Mouse (Mus musculus) MEL (cell line): Measurements from ENCODE around the gene Cdadc1. TPM values are rescaled to one million over a fixed set of nuclear protein-coding genes. Genes with fewer than 3 reads are reported as not detected.

Source experiments
- DNase-seq: peaks from one replicate; pipeline ENCODE4 v3.0.0; 2011; ENCODE audit warnings: low read depth, low spot score
- H3K27ac ChIP-seq: 2 replicates; pipeline ENCODE4 v1.5.1; 2012; ENCODE audit warnings: low read depth, mild to moderate bottlenecking, control low read depth, low read length, moderate library complexity; ENCODE audit not compliant: control insufficient read depth
- H3K27me3 ChIP-seq, 2 experiments: fragments of 150-350 bp in 1 of 2; sonication (generic) in 1 of 2; 2 replicates each; pipeline ENCODE4 v1.6.1; 2012; ENCODE audit warnings: low read length in 2 of 2, mild to moderate bottlenecking in 2 of 2, improper control_type of control experiment in 1 of 2, moderate library complexity in 1 of 2; ENCODE audit not compliant: insufficient read depth in 2 of 2, control insufficient read depth in 1 of 2
- H3K36me3 ChIP-seq, 2 experiments: 2 replicates each; pipeline ENCODE4 v1.6.1; 2012 to 2014; ENCODE audit warnings: low read length in 2 of 2, improper control_type of control experiment in 1 of 2, inconsistent platforms in 1 of 2, mild to moderate bottlenecking in 1 of 2; ENCODE audit not compliant: insufficient read depth in 2 of 2, control insufficient read depth in 1 of 2
- H3K4me1 ChIP-seq, 2 experiments: fragments of 150-350 bp in 1 of 2; sonication (generic) in 1 of 2; 2 replicates each; pipeline ENCODE4 v1.6.1; 2012; ENCODE audit warnings: low read length in 2 of 2, improper control_type of control experiment in 1 of 2, mild to moderate bottlenecking in 1 of 2; ENCODE audit not compliant: insufficient read depth in 2 of 2, control insufficient read depth in 1 of 2
- H3K4me3 ChIP-seq, 2 experiments: fragments of 150-350 bp in 1 of 2; sonication (generic) in 1 of 2; 2 replicates each; pipeline ENCODE4 v1.5.1; 2012; ENCODE audit warnings: low read depth in 2 of 2, low read length in 2 of 2, mild to moderate bottlenecking in 2 of 2, moderate library complexity in 2 of 2, control low read depth in 1 of 2, improper control_type of control experiment in 1 of 2; ENCODE audit not compliant: control insufficient read depth in 1 of 2, insufficient read depth in 1 of 2
- H3K79me2 ChIP-seq: 2 replicates; pipeline ENCODE4 v1.6.1; 2012; ENCODE audit warnings: mild to moderate bottlenecking, low read length, moderate library complexity; ENCODE audit not compliant: control insufficient read depth, poor library complexity, insufficient read depth
- H3K9ac ChIP-seq: 2 replicates; pipeline ENCODE4 v1.6.1; 2012; ENCODE audit warnings: low read depth, mild to moderate bottlenecking, control low read depth, low read length, moderate library complexity; ENCODE audit not compliant: control insufficient read depth, poor library complexity, severe bottlenecking
- H3K9me3 ChIP-seq: fragments of 150-350 bp; sonication (generic); replicated peaks from 2 replicates; pipeline ENCODE4 v1.6.1; 2012; ENCODE audit warnings: mild to moderate bottlenecking, low read length, improper control_type of control experiment, moderate library complexity; ENCODE audit not compliant: insufficient read depth
- CTCF ChIP-seq, 3 experiments: IDR thresholded peaks in 2 of 3; conservative IDR thresholded peaks in 1 of 3; 2 replicates each; pipeline ENCODE4 v1.5.1; 2011 to 2012; ENCODE audit warnings: low read length in 3 of 3, low read depth in 2 of 3, mild to moderate bottlenecking in 2 of 3, improper control_type of control experiment in 1 of 3, inconsistent platforms in 1 of 3, mixed read lengths in 1 of 3, moderate library complexity in 1 of 3; ENCODE audit not compliant: control insufficient read depth in 1 of 3, insufficient read depth in 1 of 3, poor library complexity in 1 of 3, severe bottlenecking in 1 of 3
- EP300 ChIP-seq, 2 experiments: IDR thresholded peaks; 2 replicates each; pipeline ENCODE4 v1.6.1; 2011; ENCODE audit warnings: improper control_type of control experiment in 2 of 2, low read length in 2 of 2, low read depth in 1 of 2, mild to moderate bottlenecking in 1 of 2
- HCFC1 ChIP-seq: IDR thresholded peaks from 2 replicates; pipeline ENCODE4 v1.6.1; 2012; ENCODE audit warnings: low read depth, mild to moderate bottlenecking, inconsistent platforms, low read length, improper control_type of control experiment, moderate library complexity
- JUND ChIP-seq: IDR thresholded peaks from 2 replicates; pipeline ENCODE4 v1.6.1; 2011; ENCODE audit warnings: low read depth, mild to moderate bottlenecking, improper control_type of control experiment, low read length
- KAT2A ChIP-seq: conservative IDR thresholded peaks from 2 replicates; pipeline ENCODE4 v1.6.1; 2012; ENCODE audit warnings: low read depth, low read length, improper control_type of control experiment, inconsistent platforms
- MAFK ChIP-seq: IDR thresholded peaks from 2 replicates; pipeline ENCODE4 v1.6.1; 2011; ENCODE audit warnings: low read depth, mild to moderate bottlenecking, low read length, improper control_type of control experiment, borderline replicate concordance
- MYB ChIP-seq: IDR thresholded peaks from 2 replicates; pipeline ENCODE4 v1.6.1; 2011; ENCODE audit warnings: mild to moderate bottlenecking, low read depth, low read length, improper control_type of control experiment
- RAD21 ChIP-seq: IDR thresholded peaks from 2 replicates; pipeline ENCODE4 v1.6.1; 2011; ENCODE audit warnings: mild to moderate bottlenecking, low read depth, low read length, improper control_type of control experiment
- SMC3 ChIP-seq: IDR thresholded peaks from 2 replicates; pipeline ENCODE4 v1.6.1; 2011; ENCODE audit warnings: low read depth, low read length, improper control_type of control experiment
- TAL1 ChIP-seq: IDR thresholded peaks from 2 replicates; pipeline ENCODE4 v1.6.1; 2012; ENCODE audit warnings: mild to moderate bottlenecking, inconsistent platforms, low read length, moderate library complexity, mixed read lengths
- TCF12 ChIP-seq: IDR thresholded peaks from 2 replicates; pipeline ENCODE4 v1.6.1; 2014; ENCODE audit warnings: low read depth, mild to moderate bottlenecking, inconsistent platforms, low read length, improper control_type of control experiment, moderate library complexity
- UBTF ChIP-seq: IDR thresholded peaks from 2 replicates; pipeline ENCODE4 v1.6.1; 2012; ENCODE audit warnings: low read depth, mild to moderate bottlenecking, inconsistent platforms, low read length, improper control_type of control experiment, moderate library complexity, borderline replicate concordance; ENCODE audit not compliant: insufficient read depth
- USF1 ChIP-seq: IDR thresholded peaks from 2 replicates; pipeline ENCODE4 v1.6.1; 2014; ENCODE audit warnings: low read depth, mild to moderate bottlenecking, inconsistent platforms, low read length, improper control_type of control experiment, moderate library complexity
- ZC3H11A ChIP-seq: IDR thresholded peaks from 2 replicates; pipeline ENCODE4 v1.6.1; 2012; ENCODE audit warnings: low read depth, mild to moderate bottlenecking, inconsistent platforms, low read length, improper control_type of control experiment
- ZKSCAN1 ChIP-seq: IDR thresholded peaks from 2 replicates; pipeline ENCODE4 v1.6.1; 2012; ENCODE audit warnings: low read depth, mild to moderate bottlenecking, inconsistent platforms, low read length, improper control_type of control experiment, moderate library complexity
- polyA plus RNA-seq, 2 experiments: library from polyadenylated mRNA; stranded (reverse) in 1 of 2; unstranded in 1 of 2; fragments of >175 nt in 1 of 2; fragments of >200 nt in 1 of 2; gene quantifications; 2 replicates each; pipeline versions ENCODE4 v1.2.1 to v1.2.4; 2012; ENCODE audit warnings: low replicate concordance in 2 of 2, low read depth in 1 of 2; ENCODE audit not compliant: insufficient read length in 2 of 2, insufficient read depth in 1 of 2, missing spikeins in 1 of 2
- total RNA-seq: library from RNA; depleted of rRNA; stranded (reverse); fragments of 300-350 nt; gene quantifications from 2 replicates; pipeline ENCODE4 v1.2.3, GENCODE M21; 2012

Gene Cdadc1
- total and polyA plus RNA-seq, 3 experiments = 16.4 to 23.8 TPM; not detected in 1

GRCm38 (mm10) chr14:59604002-59604645 is 6.4 kb upstream of the Cdadc1 start:
- H3K9me3 ChIP-seq = no peaks in the 10 kb centered on the region
- no peak overlapping the region for H3K27ac ChIP-seq
- no peaks in the 10 kb centered on the region for H3K79me2 ChIP-seq
- no peaks in the 10 kb centered on the region for H3K4me1 ChIP-seq
- peak; percentile 52 for DNase-seq
- H3K27me3 ChIP-seq = peaks cover 0 to 3% of the 10 kb centered on the region in 2 experiments; a peak in 2 of 4 replicates
- H3K4me3 ChIP-seq = no peak overlapping the region
- no peaks in the 10 kb centered on the region for H3K36me3 ChIP-seq
- no peak overlapping the region for H3K9ac ChIP-seq
- TF ChIP-seq ZC3H11A (no peak), CTCF (IDR thresholded peaks at IDR 0.05 in 2 of 3, conservative IDR thresholded peaks at IDR 0.05 in 1 of 3; ENCODE audit: control insufficient read depth in 1 of 3, insufficient read depth in 1 of 3, low read depth in 2 of 3, low read length in 3 of 3, poor library complexity in 1 of 3, severe bottlenecking in 1 of 3) (peak; percentile 13 to 72 (median 68); a peak in 5 of 6 replicates), MYB (no peak), SMC3 (peak; percentile 48), RAD21 (peak; percentile 48)

- Histone ChIP-seq H3K27ac (no peak overlapping the region), H3K9ac (peak overlapping the region; percentile 68), H3K27me3 (peaks cover 0 to 3% of the 10 kb centered on the region in 2 experiments; a peak in 2 of 4 replicates), H3K36me3 (peaks cover 0 to 5% of the 10 kb centered on the region in 2 experiments; a peak in 2 of 4 replicates), H3K4me3 (peak overlapping the region; percentile 72 to 85), H3K4me1 (peaks cover 0 to 3% of the 10 kb centered on the region in 2 experiments; a peak in 2 of 4 replicates), H3K79me2 (peaks cover 8% of the 10 kb centered on the region; the same call in 1 of the 2 replicates), H3K9me3 (no peaks in the 10 kb centered on the region)
- no peak for DNase-seq
- TF ChIP-seq EP300 (IDR thresholded peaks at IDR 0.05; ENCODE audit: low read depth in 1 of 2, low read length in 2 of 2) (no peak), MAFK (no peak), CTCF (IDR thresholded peaks at IDR 0.05 in 2 of 3, conservative IDR thresholded peaks at IDR 0.05 in 1 of 3; ENCODE audit: control insufficient read depth in 1 of 3, insufficient read depth in 1 of 3, low read depth in 2 of 3, low read length in 3 of 3, poor library complexity in 1 of 3, severe bottlenecking in 1 of 3) (no peak), USF1 (no peak), TCF12 (no peak), JUND (no peak), RAD21 (no peak), HCFC1 (no peak), KAT2A (no peak), ZC3H11A (no peak)
These were observed 485 bp upstream of the Cdadc1 start for GRCm38 (mm10) chr14:59598260-59598627.

DNA sequence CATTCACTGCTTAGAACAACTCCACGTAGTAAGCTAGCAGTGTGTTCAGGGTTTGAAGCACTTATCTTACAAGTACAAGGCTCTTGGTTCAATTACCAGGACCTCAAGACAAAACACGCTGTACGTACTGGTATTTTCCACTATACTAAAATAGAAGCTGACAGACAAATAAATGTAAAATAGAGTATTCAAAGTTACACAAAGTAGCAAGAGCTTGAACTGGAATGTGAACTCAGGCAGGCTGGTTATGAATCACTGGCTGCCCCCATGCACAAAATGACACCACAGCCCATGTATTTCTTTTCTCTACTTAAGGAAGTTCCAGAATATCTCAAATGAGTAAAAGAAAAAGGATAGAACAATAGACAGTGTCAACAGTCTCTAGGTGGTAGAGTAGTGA is 2.8 kb downstream of the Cdadc1 start:
- TF ChIP-seq TAL1 (no peak), UBTF (no peak), ZKSCAN1 (no peak)
- Histone ChIP-seq H3K36me3 (peaks cover under 1 to 5% of the 10 kb centered on the region in 2 experiments; a peak in 3 of 4 replicates), H3K4me3 (no peak overlapping the region), H3K79me2 (peaks cover 8% of the 10 kb centered on the region; the same call in 1 of the 2 replicates), H3K9ac (no peak overlapping the region), H3K27ac (no peak overlapping the region), H3K4me1 (peaks cover 0 to 3% of the 10 kb centered on the region in 2 experiments; a peak in 2 of 4 replicates), H3K9me3 (no peaks in the 10 kb centered on the region), H3K27me3 (no peaks in the 10 kb centered on the region)
- no peak for DNase-seq
